Mouse (Mus musculus) frontal cortex, postnatal 10 days (tissue): ENCODE data around the gene Chrnb2.
"Not testable (repeated sequence)": the region's sequence is repeated elsewhere in the genome, so short reads cannot be mapped to it uniquely, and the experiment has no call there.

ENCODE experiments used
- DNase-seq, 2 experiments: peaks; one replicate each; pipeline ENCODE4 v3.0.0; 2022; ENCODE audit warnings: low spot score in 2 of 2, mixed read lengths in 1 of 2

Gene Chrnb2

GRCm38 (mm10) chr3:89764119-89764724 lies at the start of gene Chrnb2:
TSS of gene Chrnb2 (minus strand) at chr3:89764632.
- peak; percentile 57 to 68 for DNase-seq

GRCm38 (mm10) chr3:89814051-89814450 lies 49.6 kb upstream of the Chrnb2 start:
- DNase-seq, result no peak

GRCm38 (mm10) chr3:89812166-89812565 lies 47.7 kb upstream of the Chrnb2 start:
- DNase-seq, result no peak

GRCm38 (mm10) chr3:89810841-89811240 lies 46.4 kb upstream of the Chrnb2 start:
- DNase-seq, result no peak

GRCm38 (mm10) chr3:89808638-89809037 lies 44.2 kb upstream of the Chrnb2 start:
- DNase-seq, result no peak

- DNase-seq, result no peak
Observed at GRCm38 (mm10) chr3:89807881-89808280, 43.4 kb upstream of the Chrnb2 start.

- no peak for DNase-seq
Observed at GRCm38 (mm10) chr3:89807171-89807570, 42.7 kb upstream of the Chrnb2 start.

- DNase-seq, result no peak
Observed at GRCm38 (mm10) chr3:89806751-89807150, 42.3 kb upstream of the Chrnb2 start.

GRCm38 (mm10) chr3:89805179-89805578 lies 40.7 kb upstream of the Chrnb2 start:
- no peak for DNase-seq

GRCm38 (mm10) chr3:89802876-89803275 lies 38.4 kb upstream of the Chrnb2 start:
- DNase-seq, result no peak

GRCm38 (mm10) chr3:89801507-89801847 lies 37.0 kb upstream of the Chrnb2 start:
- DNase-seq, result no peak

- no peak for DNase-seq
Observed at GRCm38 (mm10) chr3:89800774-89801506, 36.5 kb upstream of the Chrnb2 start.

- DNase-seq, result not testable (repeated sequence)
Observed at GRCm38 (mm10) chr3:89800078-89800477, 35.6 kb upstream of the Chrnb2 start.

GRCm38 (mm10) chr3:89799476-89799875 lies 35.0 kb upstream of the Chrnb2 start:
- DNase-seq, result no peak

- no peak for DNase-seq
Observed at GRCm38 (mm10) chr3:89798518-89798917, 34.1 kb upstream of the Chrnb2 start.

- no peak for DNase-seq
Observed at GRCm38 (mm10) chr3:89796358-89796757, 31.9 kb upstream of the Chrnb2 start.

GRCm38 (mm10) chr3:89795746-89796145 lies 31.3 kb upstream of the Chrnb2 start:
- DNase-seq, result no peak

- no peak for DNase-seq
Observed at GRCm38 (mm10) chr3:89794616-89795015, 30.2 kb upstream of the Chrnb2 start.

GRCm38 (mm10) chr3:89788680-89789352 lies 24.4 kb upstream of the Chrnb2 start:
- no peak for DNase-seq

GRCm38 (mm10) chr3:89786275-89786674 lies 21.8 kb upstream of the Chrnb2 start:
- DNase-seq, result no peak

- peak; percentile 49 to 70 for DNase-seq
Observed at GRCm38 (mm10) chr3:89784991-89785753, 20.7 kb upstream of the Chrnb2 start.

GRCm38 (mm10) chr3:89781640-89782039 lies 17.2 kb upstream of the Chrnb2 start:
- no peak for DNase-seq
